Mouse (Mus musculus) urinary bladder, postnatal 36 days (tissue): ENCODE results near the gene Isy1.
A peak's percentile ranks its signal among the peaks of the same experiment; 100 is the strongest.

Source experiments
- DNase-seq, 2 experiments: peaks; one replicate each; pipeline ENCODE4 v3.0.0; 2022; ENCODE audit warnings: low spot score in 2 of 2, mixed read lengths in 1 of 2

The Isy1 gene

DNA sequence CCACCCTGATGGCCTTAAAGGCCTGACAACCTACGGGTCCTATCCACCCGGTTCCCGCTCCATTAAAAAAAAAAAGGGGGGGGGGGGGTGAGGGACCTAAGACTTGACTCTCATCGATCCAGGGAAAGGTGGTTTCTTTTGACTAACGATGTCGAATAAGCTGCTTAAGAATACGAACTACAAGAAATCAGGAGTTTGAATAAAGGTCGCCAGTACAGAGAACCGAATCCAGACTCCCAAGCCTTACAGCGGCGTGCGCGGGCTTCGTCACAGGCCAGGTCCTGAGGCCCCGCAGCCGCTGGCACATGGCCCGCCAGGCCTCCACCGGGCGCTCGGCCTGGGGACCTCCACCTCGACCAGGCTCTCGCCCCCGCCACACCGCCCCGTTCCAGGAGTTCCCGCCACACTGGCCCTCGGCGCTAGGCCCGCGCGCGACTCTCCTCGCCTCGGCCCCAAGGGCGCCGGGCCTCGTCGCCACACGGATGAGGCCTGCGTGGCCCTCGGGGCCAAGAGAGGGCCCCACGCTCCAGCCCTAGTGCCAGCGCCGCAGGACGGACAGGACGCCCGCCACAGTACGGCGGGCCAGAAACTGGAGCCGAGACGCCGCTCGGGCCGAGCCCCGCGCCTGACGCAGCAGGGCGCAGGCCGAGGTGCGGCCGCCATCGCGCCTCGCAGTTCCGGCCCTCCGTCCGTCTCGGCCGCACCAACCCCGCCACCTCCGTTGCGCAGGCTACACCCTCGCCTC, 11.7 kb upstream of the Isy1 start:
- peak; percentile 37 to 51 for DNase-seq

GRCm38 (mm10) chr6:87849780-87850154, 11.2 kb upstream of the Isy1 start:
- DNase-seq: no peak

DNA sequence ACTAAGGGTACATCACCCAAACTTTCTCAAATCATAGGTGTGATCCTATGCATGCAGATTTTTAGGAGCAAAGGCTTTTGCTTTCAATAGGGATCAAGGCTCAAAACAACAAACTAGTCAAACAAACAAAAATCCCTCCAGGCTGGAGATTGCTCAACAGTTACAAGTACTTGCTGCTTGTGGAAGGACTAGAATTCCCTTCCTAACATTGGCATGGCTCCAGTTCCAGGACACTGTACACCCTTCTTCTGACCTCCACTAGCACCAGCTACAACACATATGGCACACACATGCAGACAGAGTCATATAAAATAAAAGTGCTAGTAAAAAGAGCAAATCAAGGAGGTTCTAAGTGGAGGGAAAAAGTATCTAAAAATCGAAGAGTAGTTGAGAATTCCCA, 8.2 kb upstream of the Isy1 start:
- no peak for DNase-seq

GRCm38 (mm10) chr6:87845031-87845695, 6.6 kb upstream of the Isy1 start:
- DNase-seq: no peak

GRCm38 (mm10) chr6:87842254-87842653, 3.7 kb upstream of the Isy1 start:
- no peak for DNase-seq

GRCm38 (mm10) chr6:87841635-87842034, 3.0 kb upstream of the Isy1 start:
- DNase-seq: no peak

DNA sequence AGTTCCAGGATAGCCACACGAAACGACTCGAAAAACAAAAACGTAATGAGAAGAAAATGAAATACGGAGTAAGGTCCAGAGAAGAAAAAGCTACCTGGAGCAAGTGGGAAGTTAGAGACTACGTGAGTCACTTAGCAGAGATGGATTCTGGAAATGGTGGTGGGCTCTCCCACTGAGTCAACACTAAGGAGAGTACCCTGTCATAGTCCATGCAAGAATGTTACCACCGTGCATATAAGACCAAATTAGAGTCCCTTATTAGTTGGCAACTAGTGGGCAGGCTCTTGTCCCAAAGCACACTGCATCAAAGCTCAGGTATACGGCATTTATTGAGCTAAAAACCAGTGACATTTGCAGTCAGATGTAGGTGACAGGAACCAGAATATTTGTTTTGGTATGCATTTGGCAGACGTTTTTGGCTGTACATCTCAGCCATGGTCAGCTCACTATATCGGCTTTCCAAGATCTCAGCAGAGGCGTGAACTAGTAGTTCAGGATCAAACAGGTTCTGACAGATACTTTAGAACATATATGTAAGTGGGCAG, 1.3 kb upstream of the Isy1 start:
- DNase-seq: no peak

DNA sequence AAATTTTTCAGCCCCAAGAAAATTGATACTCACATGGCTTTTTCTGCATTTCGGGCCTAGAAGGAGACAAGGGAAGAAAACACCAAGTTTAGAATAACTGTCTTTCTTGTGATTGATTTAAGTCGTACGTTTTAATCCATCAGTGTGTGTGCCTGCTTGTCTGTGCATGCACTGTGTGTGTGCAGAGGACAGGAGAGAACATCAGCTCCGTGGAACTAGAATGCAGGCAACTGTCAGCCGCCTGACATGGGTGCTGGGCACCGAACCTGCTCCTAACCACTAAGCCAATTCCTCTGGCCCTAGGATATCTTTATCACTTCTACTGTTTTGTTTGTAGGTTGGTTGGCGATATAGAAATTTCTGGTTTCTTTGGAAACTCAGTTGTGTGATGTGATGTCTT, 2.9 kb downstream of the Isy1 start, which contains the start of gene Gm45140:
Gm45140 (minus strand) TSS at position 101 of the 400 bp plus-strand sequence.
- no peak for DNase-seq

DNA sequence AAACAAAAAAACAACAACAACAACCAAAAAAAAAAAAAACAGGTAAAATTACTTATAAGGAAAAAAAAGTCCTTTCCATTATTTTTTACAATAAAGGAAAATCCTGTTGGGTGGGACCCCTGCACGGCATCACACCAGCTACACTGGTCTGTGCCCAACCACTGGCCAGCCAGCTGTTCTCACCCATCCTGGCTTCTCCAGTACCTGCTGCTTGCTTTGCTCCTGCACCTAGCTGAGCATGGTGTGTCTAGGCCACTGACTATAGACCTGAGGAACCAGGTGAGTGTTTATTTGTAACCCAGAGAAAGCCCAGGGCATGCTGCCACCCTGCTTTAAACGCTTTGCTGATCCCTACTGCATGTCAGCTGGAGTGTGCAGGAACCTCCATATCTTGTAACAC, 18.2 kb downstream of the Isy1 start:
- no peak for DNase-seq

- DNase-seq: no peak
Observed at GRCm38 (mm10) chr6:87814486-87814885, 24.1 kb downstream of the Isy1 start.

DNA sequence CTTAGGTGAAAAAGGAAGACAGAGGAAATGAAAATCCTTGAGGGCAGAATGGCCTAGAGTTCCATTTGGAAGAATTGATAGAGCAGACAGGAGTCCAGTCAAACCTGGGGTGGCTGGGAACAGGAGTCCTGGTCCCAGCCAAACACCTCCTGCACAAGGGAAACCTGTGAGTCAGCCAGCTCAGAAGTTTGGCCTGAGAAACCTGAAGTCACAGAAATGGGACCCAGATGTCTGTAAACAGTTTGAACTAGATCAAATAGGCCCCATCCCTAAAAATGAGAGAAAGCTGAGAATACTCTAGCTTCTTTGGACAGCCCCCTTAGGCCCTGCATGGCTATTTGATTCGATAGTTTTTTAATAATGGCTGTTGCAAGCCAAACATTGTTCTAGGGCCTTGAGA, 25.9 kb downstream of the Isy1 start:
- no peak for DNase-seq

DNA sequence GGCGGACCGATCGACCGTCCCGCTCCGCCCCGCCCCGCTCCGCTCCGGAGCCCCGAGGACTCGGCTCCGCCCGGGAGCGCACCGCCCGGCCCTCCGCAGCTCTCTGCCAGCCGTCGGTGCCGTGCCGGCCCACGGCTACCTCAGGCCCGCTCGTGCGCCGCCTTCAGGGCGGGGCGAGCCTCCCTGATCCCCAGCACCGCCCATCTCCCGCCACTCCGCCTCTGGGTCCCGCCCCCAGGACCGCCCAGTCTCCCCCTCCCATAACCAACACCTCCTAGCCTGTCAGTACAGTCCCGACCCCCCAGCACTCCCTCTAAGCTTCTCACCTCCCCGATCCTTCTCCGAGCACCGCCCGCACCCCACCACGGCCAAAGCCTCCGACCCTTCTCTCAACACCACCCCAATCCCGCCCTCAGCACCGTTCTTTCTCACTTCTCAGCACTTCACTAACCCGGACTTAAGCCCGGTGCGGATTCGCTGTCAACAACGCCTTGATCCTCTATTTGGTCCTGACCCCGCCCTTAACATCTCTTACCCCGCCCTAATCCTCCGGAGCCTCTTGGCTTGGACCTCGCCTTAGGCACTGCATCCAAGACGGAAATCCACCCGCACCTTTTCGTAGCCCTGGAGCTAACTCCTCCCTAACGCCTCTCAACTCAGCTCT, 26.8 kb downstream of the Isy1 start, which contains the start of gene Rab43:
Rab43 (minus strand) TSS at position 490 of the 664 bp plus-strand sequence.
- peak; percentile 91 to 94 for DNase-seq

GRCm38 (mm10) chr6:87810713-87811669, 27.6 kb downstream of the Isy1 start:
- peak; percentile 56 to 69 for DNase-seq

DNA sequence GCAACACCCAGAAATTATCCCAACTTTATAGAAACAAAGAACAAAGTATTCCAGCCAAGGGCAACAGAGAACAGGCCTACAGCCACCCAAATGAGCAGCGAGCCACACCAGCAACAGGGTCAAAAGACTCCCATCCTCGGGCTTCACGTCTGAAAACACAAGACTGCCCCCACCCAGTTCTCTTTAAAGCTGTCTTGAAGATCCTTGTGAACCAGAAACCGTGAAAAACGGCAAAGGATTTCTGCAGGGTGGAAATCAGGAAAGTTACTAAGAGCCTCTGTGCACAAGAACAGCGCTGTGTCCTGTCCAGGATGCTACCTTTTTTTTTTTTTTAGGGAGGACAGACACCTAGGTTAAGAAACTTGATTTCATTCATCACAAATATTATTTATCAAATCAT, 28.3 kb downstream of the Isy1 start:
- no peak for DNase-seq

GRCm38 (mm10) chr6:87809651-87810161, 28.9 kb downstream of the Isy1 start:
- DNase-seq: no peak

- DNase-seq: no peak
Observed at GRCm38 (mm10) chr6:87809144-87809543, 29.5 kb downstream of the Isy1 start.

- no peak for DNase-seq
Observed at GRCm38 (mm10) chr6:87808521-87808920, 30.1 kb downstream of the Isy1 start.

- DNase-seq: no peak
Observed at GRCm38 (mm10) chr6:87807735-87808440, 30.7 kb downstream of the Isy1 start.

DNA sequence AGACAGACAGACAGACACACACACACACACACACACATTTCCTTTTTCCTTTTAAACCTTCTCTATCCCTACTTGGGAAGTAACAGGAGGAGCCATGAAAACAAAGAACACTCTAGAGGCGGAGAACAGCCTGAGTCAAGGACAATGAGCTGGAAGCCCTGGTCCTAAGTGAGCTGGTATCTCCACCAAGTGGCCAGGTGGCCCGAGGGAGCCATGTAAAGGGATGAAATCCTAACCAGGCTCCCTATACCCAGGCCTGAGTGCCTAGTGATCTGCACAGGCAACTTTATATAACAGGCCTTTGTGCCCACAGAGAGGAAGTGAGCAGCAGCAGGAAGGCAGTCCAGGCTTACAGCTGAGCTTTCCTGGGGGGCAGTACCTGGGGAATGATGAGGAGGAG, 31.7 kb downstream of the Isy1 start:
- DNase-seq: no peak

DNA sequence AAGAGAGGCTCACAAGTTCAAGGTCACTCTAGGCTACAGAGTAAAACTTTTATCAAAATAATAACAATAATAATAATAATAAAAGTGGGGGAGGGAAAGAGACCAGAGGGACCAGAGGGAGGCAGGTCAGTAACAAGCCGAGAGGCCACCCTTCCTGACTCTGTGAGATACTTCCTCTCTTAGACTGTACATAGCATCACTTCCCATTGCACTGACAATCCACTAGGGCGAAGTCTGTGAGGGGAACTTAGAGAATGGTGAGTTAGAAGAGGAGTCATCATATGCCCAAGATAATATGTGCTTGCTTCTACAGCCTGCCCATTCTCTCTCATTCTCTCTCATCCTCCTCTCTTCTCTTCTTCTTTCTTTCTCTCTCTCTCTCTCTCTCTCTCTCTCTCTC, 32.6 kb downstream of the Isy1 start:
- DNase-seq: no peak
